In genomic region chr2:29589266-29589665, GRCm38 (mm10) we compare ENCODE assay signal across 14 mouse cellular contexts. TPM values are rescaled to one million over a fixed set of nuclear protein-coding genes. Genes with fewer than 3 reads are reported as not detected.
A peak's percentile ranks its signal among the peaks of the same experiment; 100 is the strongest.
DNase-seq lines count a peak whose midpoint lies in the region; ATAC-seq and TF ChIP-seq lines count a peak whose summit lies in the region.
"Had no signal": no experiment of that assay in that cellular context is flagged by ENCODE, and none has a peak within 500 bp of the region (broad histone marks: within the 10 kb centered on the region; RNA-seq: fewer than 3 reads in every experiment).

No protein-coding gene starts in this region.

- no peaks in the 10 kb centered on the region; the same call in 1 of the 2 replicates for H3K27me3 ChIP-seq in forebrain, embryonic 14.5 days (replicated peaks; ENCODE audit: control insufficient read depth, insufficient read depth, low read length)
- no peaks in the 10 kb centered on the region; the same call in 1 of the 2 replicates for H3K27me3 ChIP-seq in forebrain, embryonic 15.5 days
- H3K27me3 ChIP-seq in lung, embryonic 14.5 days (ENCODE audit: insufficient read depth, low read length), result no peaks in the 10 kb centered on the region
- H3K27me3 ChIP-seq in neural tube, embryonic 11.5 days (ENCODE audit: control insufficient read depth, insufficient read depth, low read length), result no peaks in the 10 kb centered on the region
- H3K27me3 ChIP-seq: midbrain, embryonic 12.5 days; stomach, embryonic 15.5 days had no signal

- no peak overlapping the region for H3K4me3 ChIP-seq in forebrain, embryonic 14.5 days (ENCODE audit: low read depth, low read length)
- no peak overlapping the region for H3K4me3 ChIP-seq in forebrain, embryonic 15.5 days
- H3K4me3 ChIP-seq in lung, embryonic 14.5 days (ENCODE audit: low read depth, low read length), result no peak overlapping the region
- H3K4me3 ChIP-seq in lung, adult 2 months (replicated peaks; ENCODE audit: extremely low read depth, low read depth, low read length), result no peak overlapping the region
- H3K4me3 ChIP-seq in neural tube, embryonic 11.5 days (ENCODE audit: low read depth, low read length), result no peak overlapping the region
- H3K4me3 ChIP-seq: midbrain, embryonic 12.5 days; stomach, embryonic 15.5 days had no signal

- H3K9me3 ChIP-seq in forebrain, embryonic 14.5 days (replicated peaks; ENCODE audit: control insufficient read depth, low read length), result no peaks in the 10 kb centered on the region
- H3K9me3 ChIP-seq in forebrain, embryonic 15.5 days, result no peaks in the 10 kb centered on the region
- H3K9me3 ChIP-seq in lung, embryonic 14.5 days (ENCODE audit: low read depth, low read length), result no peaks in the 10 kb centered on the region
- H3K9me3 ChIP-seq in neural tube, embryonic 11.5 days (ENCODE audit: control insufficient read depth, low read length), result no peaks in the 10 kb centered on the region
- H3K9me3 ChIP-seq: midbrain, embryonic 12.5 days; stomach, embryonic 15.5 days had no signal

- no peaks in the 10 kb centered on the region for H3K36me3 ChIP-seq in forebrain, embryonic 14.5 days (ENCODE audit: control insufficient read depth, insufficient read depth, low read length)
- no peaks in the 10 kb centered on the region for H3K36me3 ChIP-seq in forebrain, embryonic 15.5 days
- H3K36me3 ChIP-seq in lung, embryonic 14.5 days (ENCODE audit: insufficient read depth), result no peaks in the 10 kb centered on the region
- H3K36me3 ChIP-seq in neural tube, embryonic 11.5 days (ENCODE audit: control insufficient read depth, insufficient read depth, low read length), result no peaks in the 10 kb centered on the region
- H3K36me3 ChIP-seq: midbrain, embryonic 12.5 days; stomach, embryonic 15.5 days had no signal

- WGBS in forebrain, embryonic 14.5 days, result 26% methylated on average over 10 of the region's 10 CpGs
- WGBS in forebrain, embryonic 15.5 days, result 27% methylated on average over 10 of the region's 10 CpGs
- WGBS in lung, embryonic 14.5 days, result 22% methylated on average over 10 of the region's 10 CpGs
- WGBS in lung, adult 2 months, result 35% methylated on average over 10 of the region's 10 CpGs
- 18% methylated on average over 10 of the region's 10 CpGs for WGBS in neural tube, embryonic 11.5 days

- no peaks in the 10 kb centered on the region for H3K4me1 ChIP-seq in forebrain, embryonic 14.5 days (ENCODE audit: control insufficient read depth, insufficient read depth, low read length)
- 0 out of 2 replicates have a peak, but pooled peaks cover 5% of the 10 kb centered on the region for H3K4me1 ChIP-seq in forebrain, embryonic 15.5 days
- no peaks in the 10 kb centered on the region for H3K4me1 ChIP-seq in lung, embryonic 14.5 days (ENCODE audit: insufficient read depth)
- no peaks in the 10 kb centered on the region for H3K4me1 ChIP-seq in lung, adult 2 months (ENCODE audit: control insufficient read depth, insufficient read depth, low read length)
- H3K4me1 ChIP-seq in neural tube, embryonic 11.5 days (ENCODE audit: control insufficient read depth, insufficient read depth, low read length), result peaks cover 5% of the 10 kb centered on the region; the same call in 1 of the 2 replicates
- H3K4me1 ChIP-seq: stomach, embryonic 15.5 days had no signal

- no peak overlapping the region for H3K27ac ChIP-seq in forebrain, embryonic 14.5 days (ENCODE audit: low read depth, low read length)
- H3K27ac ChIP-seq in forebrain, embryonic 15.5 days (replicated peaks), result no peak overlapping the region
- no peak overlapping the region for H3K27ac ChIP-seq in lung, embryonic 14.5 days (ENCODE audit: low read depth)
- no peak overlapping the region for H3K27ac ChIP-seq in neural tube, embryonic 11.5 days (ENCODE audit: low read depth, low read length)
- H3K27ac ChIP-seq: midbrain, embryonic 12.5 days; stomach, embryonic 15.5 days had no signal

- peak; percentile 19 for DNase-seq in forebrain, embryonic 14.5 days (ENCODE audit: low spot score)
- DNase-seq in lung, embryonic 14.5 days, result peak; percentile 34
- no peak for DNase-seq in lung, adult 2 months
- peak; percentile 31 for DNase-seq in brain, embryonic 14.5 days (ENCODE audit: low read depth)
- DNase-seq in neural tube, embryonic 11.5 days (ENCODE audit: low spot score), result peak; percentile 43
- no peak for DNase-seq in testis, postnatal 14 days (ENCODE audit: low spot score)
- DNase-seq: adrenal gland, postnatal 10 days; heart, adult 11 months; kidney, adult 2 months; left cerebral cortex, postnatal 4 days had no signal

- H3K9ac ChIP-seq in forebrain, embryonic 14.5 days (ENCODE audit: low read length), result no peak overlapping the region
- no peak overlapping the region for H3K9ac ChIP-seq in forebrain, embryonic 15.5 days (replicated peaks)
- H3K9ac ChIP-seq in lung, embryonic 14.5 days, result no peak overlapping the region
- H3K9ac ChIP-seq in neural tube, embryonic 11.5 days (ENCODE audit: low read length), result no peak overlapping the region
- H3K9ac ChIP-seq: midbrain, embryonic 12.5 days; stomach, embryonic 15.5 days had no signal

- H3K4me2 ChIP-seq in forebrain, embryonic 14.5 days (ENCODE audit: low read length), result no peak overlapping the region
- no peak overlapping the region for H3K4me2 ChIP-seq in forebrain, embryonic 15.5 days (replicated peaks)
- H3K4me2 ChIP-seq in lung, embryonic 14.5 days, result no peak overlapping the region
- H3K4me2 ChIP-seq in neural tube, embryonic 11.5 days (ENCODE audit: low read depth), result no peak overlapping the region
- H3K4me2 ChIP-seq: midbrain, embryonic 12.5 days; stomach, embryonic 15.5 days had no signal

- TF ChIP-seq POLR2A in lung, adult 2 months (IDR thresholded peaks at IDR 0.05; ENCODE audit: borderline replicate concordance, extremely low read depth, low read depth, low read length), result no peak
- no peak for TF ChIP-seq POLR2A in brain, embryonic 14.5 days (IDR thresholded peaks at IDR 0.05; ENCODE audit: borderline replicate concordance, extremely low read depth, insufficient read depth, insufficient read length, poor library complexity, severe bottlenecking)

- peak; percentile 35 for TF ChIP-seq CTCF in lung, embryonic 14.5 days (IDR thresholded peaks at IDR 0.05; ENCODE audit: low read depth)
- no peak for TF ChIP-seq CTCF in lung, adult 2 months (IDR thresholded peaks at IDR 0.05; ENCODE audit: insufficient read depth, low read length)
- peak; percentile 18; the same call in 1 of the 2 replicates for TF ChIP-seq CTCF in brain, embryonic 14.5 days (IDR thresholded peaks at IDR 0.05; ENCODE audit: borderline replicate concordance, extremely low read depth, insufficient read depth, insufficient read length)

- no peak for ATAC-seq in forebrain, embryonic 14.5 days
- ATAC-seq in forebrain, embryonic 15.5 days (replicated peaks), result no peak
- no peak for ATAC-seq in lung, embryonic 14.5 days (ENCODE audit: insufficient read depth)
- no peak for ATAC-seq in neural tube, embryonic 11.5 days (ENCODE audit: insufficient read depth, low FRiP score, low TSS enrichment)
- ATAC-seq in cerebellum, adult (ENCODE audit: insufficient number of reproducible peaks, low FRiP score, low TSS enrichment), result no peak

RNA-seq across cellular contexts. Expression of gene Rapgef1, which starts 30.3 kb away (rescaled TPM):
- 17.3 and 19.9 TPM in 2 replicates for polyA plus RNA-seq in forebrain, embryonic 14.5 days (2014; fragmentation: Nextera tagmentation; extraction: Ambion mirVana)
- 22.3 and 27.0 TPM in 2 replicates for polyA plus RNA-seq in forebrain, embryonic 15.5 days (2015; fragmentation: Nextera tagmentation; extraction: Ambion mirVana)
- 18.3 and 20.5 TPM in 2 replicates for polyA plus RNA-seq in lung, embryonic 14.5 days (2014; fragmentation: Nextera tagmentation; extraction: Ambion mirVana)
- polyA plus RNA-seq in lung, adult 2 months (2012; rRNA removed), result 52.4 and 65.2 TPM in 2 replicates
- polyA plus RNA-seq in brain, embryonic 14.5 days (2012; rRNA removed), result 94.9 and 101 TPM in 2 replicates
- polyA plus RNA-seq in neural tube, embryonic 11.5 days (2014; fragmentation: Nextera tagmentation; extraction: Ambion mirVana), result 21.3 and 23.5 TPM in 2 replicates

Comparison
In these comparisons a context has a peak if more than half of its experiments do, and no peak if none do; other contexts are left out.
1. DNase-seq: peak in forebrain, embryonic 14.5 days (single experiment), lung, embryonic 14.5 days (single experiment), brain, embryonic 14.5 days (single experiment) and neural tube, embryonic 11.5 days (single experiment); none in lung, adult 2 months (single experiment) and testis, postnatal 14 days (single experiment).